Mouse (Mus musculus) liver, embryonic 14.5 days (tissue): ENCODE results near the gene Stk33.

Experiments
- CTCF ChIP-seq: IDR thresholded peaks from 2 replicates; pipeline ENCODE4 v1.5.1; 2016; ENCODE audit warnings: antibody characterized with exemption, low read depth, control low read depth
- EP300 ChIP-seq: IDR thresholded peaks from 2 replicates; pipeline ENCODE4 v1.6.1; 2016; ENCODE audit warnings: antibody characterized with exemption, low read depth

DNA sequence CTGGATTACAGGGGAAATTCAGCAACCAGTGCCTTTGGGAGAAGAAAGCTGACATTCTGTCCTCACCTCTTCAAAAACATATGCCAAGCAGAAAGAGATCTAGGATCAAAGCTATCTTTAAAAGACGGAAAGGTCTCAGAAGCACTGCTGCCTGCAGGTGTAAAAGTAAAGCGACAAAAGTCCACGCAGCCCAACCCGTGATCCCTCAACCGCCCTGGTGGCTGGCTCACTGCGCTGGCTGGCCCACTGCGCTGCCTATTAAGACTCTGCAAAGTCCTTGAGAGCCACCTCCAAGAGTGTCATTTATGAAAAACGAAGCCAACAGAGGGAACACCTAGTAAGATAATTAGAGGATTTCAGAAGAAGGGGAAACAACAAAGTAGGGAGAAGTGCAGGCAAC is 16.1 kb downstream of the Stk33 start:
- no peak for TF ChIP-seq CTCF
- TF ChIP-seq EP300, result no peak
